Mouse (Mus musculus) lung, postnatal 10 days (tissue): ENCODE measurements around the gene Fyn.

Experiments
- DNase-seq: peaks from one replicate; pipeline ENCODE4 v3.0.0; 2021

The Fyn gene

DNA sequence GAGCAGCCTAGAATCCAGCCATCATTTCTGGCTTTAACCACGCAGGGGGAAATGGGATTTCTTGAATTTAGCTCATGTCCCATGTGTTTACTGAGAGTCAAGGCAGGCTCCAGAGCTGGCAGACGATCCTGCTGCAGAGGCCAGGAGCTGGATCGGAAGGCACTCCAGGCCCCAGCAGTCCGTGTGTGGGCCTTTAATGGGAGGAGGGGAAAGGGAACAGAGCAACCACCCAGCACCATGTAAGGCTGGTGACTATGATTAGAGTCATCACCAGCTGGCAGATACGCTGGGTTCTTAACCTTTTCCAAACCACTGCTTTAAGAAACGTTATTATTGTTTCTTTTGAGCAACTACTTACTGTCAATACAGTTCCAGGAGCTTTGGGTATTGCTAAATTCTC is 246.0 kb downstream of the Fyn start:
- DNase-seq: peak; percentile 88
